Mouse (Mus musculus): ENCODE measurements around the gene Psapl1.

Psapl1 gene
- long read RNA-seq, experiment 1 = 0 reads
- long read RNA-seq, experiment 2 = 0 reads

- intact Hi-C loops (cut with DNase I) = no loop called here
Measured at GRCm38 (mm10) chr5:36203916-36204315, at the start of gene Psapl1. TSS of gene Psapl1 (plus strand) at chr5:36204021.

- intact Hi-C loops (cut with DNase I) = no loop called here
Measured at GRCm38 (mm10) chr5:36154879-36155485, 48.8 kb upstream of the Psapl1 start.

GRCm38 (mm10) chr5:36165424-36166302 is 38.2 kb upstream of the Psapl1 start:
- intact Hi-C loops (cut with DNase I) = no loop called here

- intact Hi-C loops (cut with DNase I) = no loop called here
Measured at GRCm38 (mm10) chr5:36166346-36167013, 37.3 kb upstream of the Psapl1 start.

- intact Hi-C loops (cut with DNase I) = no loop called here
Measured at GRCm38 (mm10) chr5:36168963-36169650, 34.7 kb upstream of the Psapl1 start.

- intact Hi-C loops (cut with DNase I) = no loop called here
Measured at GRCm38 (mm10) chr5:36174569-36175115, 29.2 kb upstream of the Psapl1 start.

- intact Hi-C loops (cut with DNase I) = no loop called here
Measured at GRCm38 (mm10) chr5:36176409-36176808, 27.4 kb upstream of the Psapl1 start.

- intact Hi-C loops (cut with DNase I) = no loop called here
Measured at GRCm38 (mm10) chr5:36176873-36177272, 26.9 kb upstream of the Psapl1 start.

GRCm38 (mm10) chr5:36178215-36178614 is 25.6 kb upstream of the Psapl1 start:
- intact Hi-C loops (cut with DNase I) = no loop called here

GRCm38 (mm10) chr5:36178785-36179184 is 25.0 kb upstream of the Psapl1 start:
- intact Hi-C loops (cut with DNase I) = no loop called here

- intact Hi-C loops (cut with DNase I) = no loop called here
Measured at GRCm38 (mm10) chr5:36179708-36180107, 24.1 kb upstream of the Psapl1 start.

GRCm38 (mm10) chr5:36182326-36182725 is 21.5 kb upstream of the Psapl1 start:
- intact Hi-C loops (cut with DNase I) = no loop called here

GRCm38 (mm10) chr5:36186294-36187053 is 17.3 kb upstream of the Psapl1 start:
- intact Hi-C loops (cut with DNase I) = no loop called here

GRCm38 (mm10) chr5:36188310-36188709 is 15.5 kb upstream of the Psapl1 start:
- intact Hi-C loops (cut with DNase I) = no loop called here

GRCm38 (mm10) chr5:36191285-36191684 is 12.5 kb upstream of the Psapl1 start:
- intact Hi-C loops (cut with DNase I) = no loop called here

- intact Hi-C loops (cut with DNase I) = no loop called here
Measured at GRCm38 (mm10) chr5:36191876-36192275, 11.9 kb upstream of the Psapl1 start.

GRCm38 (mm10) chr5:36192677-36193076 is 11.1 kb upstream of the Psapl1 start:
- intact Hi-C loops (cut with DNase I) = no loop called here

GRCm38 (mm10) chr5:36194631-36195030 is 9.2 kb upstream of the Psapl1 start:
- intact Hi-C loops (cut with DNase I) = no loop called here

- intact Hi-C loops (cut with DNase I) = no loop called here
Measured at GRCm38 (mm10) chr5:36195436-36195835, 8.4 kb upstream of the Psapl1 start.

- intact Hi-C loops (cut with DNase I) = no loop called here
Measured at GRCm38 (mm10) chr5:36199519-36199918, 4.3 kb upstream of the Psapl1 start.
